Mouse (Mus musculus): ENCODE data around the gene Urb2. TPM values are rescaled to one million over a fixed set of nuclear protein-coding genes. Genes with fewer than 3 reads are reported as not detected.
A peak's percentile ranks its signal among the peaks of the same experiment; 100 is the strongest.
"Not testable (repeated sequence)": the region's sequence is repeated elsewhere in the genome, so short reads cannot be mapped to it uniquely, and the experiment has no call there.

Gene Urb2
- polyA plus RNA-seq, 1 experiment from 2014 or later = 6.3 TPM

- H3K4me2 ChIP-seq (ENCODE audit: low read depth, low read length) = no peak overlapping the region
- 63% methylated on average over 6 of the region's 6 CpGs for WGBS
- H3K9ac ChIP-seq (replicated peaks; ENCODE audit: low read depth, low read length) = no peak overlapping the region
- no peak overlapping the region for H3K27ac ChIP-seq (ENCODE audit: low read depth, low read length)
- H3K27me3 ChIP-seq (ENCODE audit: control insufficient read depth, insufficient read depth, low read length) = no peaks in the 10 kb centered on the region
- H3K4me3 ChIP-seq (ENCODE audit: low read depth, low read length) = no peak overlapping the region
- no peak for ATAC-seq (ENCODE audit: low read depth)
- H3K4me1 ChIP-seq (ENCODE audit: control insufficient read depth, insufficient read depth, low read length) = no peaks in the 10 kb centered on the region
- no peaks in the 10 kb centered on the region for H3K9me3 ChIP-seq (ENCODE audit: control insufficient read depth, low read length)
- H3K36me3 ChIP-seq (ENCODE audit: control insufficient read depth, insufficient read depth, low read length) = peaks cover 46% of the 10 kb centered on the region
Measured at GRCm38 (mm10) chr8:124007829-124008228, 13.5 kb upstream of the Urb2 start.

DNA sequence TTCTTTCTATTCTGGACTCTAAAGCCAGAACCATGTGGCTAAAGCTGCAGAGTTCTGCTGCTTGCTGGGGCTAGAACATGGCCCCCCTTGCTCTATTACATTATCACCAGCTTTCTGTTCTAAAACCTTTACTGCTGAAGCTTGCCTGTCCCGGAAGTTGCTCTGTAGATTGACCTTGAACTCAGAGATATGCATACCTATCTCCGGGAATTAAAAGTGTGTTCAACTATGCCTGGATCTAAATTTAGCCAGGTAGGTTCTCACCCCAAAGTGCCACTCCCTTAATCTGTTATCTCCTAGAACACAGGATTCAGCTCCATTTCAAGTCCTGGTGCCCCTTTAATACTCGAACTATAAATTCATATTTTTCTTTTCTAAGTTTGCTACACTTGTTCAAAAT, 9.7 kb upstream of the Urb2 start:
- no peak overlapping the region for H3K4me3 ChIP-seq (ENCODE audit: low read depth, low read length)
- ATAC-seq (ENCODE audit: low read depth) = no peak
- peaks cover 25% of the 10 kb centered on the region for H3K36me3 ChIP-seq (ENCODE audit: control insufficient read depth, insufficient read depth, low read length)
- H3K27me3 ChIP-seq (ENCODE audit: control insufficient read depth, insufficient read depth, low read length) = no peaks in the 10 kb centered on the region
- WGBS = 93% methylated on average over 3 of the region's 3 CpGs
- H3K27ac ChIP-seq (ENCODE audit: low read depth, low read length) = no peak overlapping the region
- H3K4me2 ChIP-seq (ENCODE audit: low read depth, low read length) = no peak overlapping the region
- no peak overlapping the region for H3K9ac ChIP-seq (replicated peaks; ENCODE audit: low read depth, low read length)
- no peaks in the 10 kb centered on the region for H3K9me3 ChIP-seq (ENCODE audit: control insufficient read depth, low read length)
- no peaks in the 10 kb centered on the region for H3K4me1 ChIP-seq (ENCODE audit: control insufficient read depth, insufficient read depth, low read length)

- no peak overlapping the region for H3K9ac ChIP-seq (replicated peaks; ENCODE audit: low read depth, low read length)
- no peaks in the 10 kb centered on the region for H3K27me3 ChIP-seq (ENCODE audit: control insufficient read depth, insufficient read depth, low read length)
- peaks cover 20% of the 10 kb centered on the region for H3K36me3 ChIP-seq (ENCODE audit: control insufficient read depth, insufficient read depth, low read length)
- H3K4me2 ChIP-seq (ENCODE audit: low read depth, low read length) = no peak overlapping the region
- no peak overlapping the region for H3K27ac ChIP-seq (ENCODE audit: low read depth, low read length)
- H3K4me3 ChIP-seq (ENCODE audit: low read depth, low read length) = no peak overlapping the region
- no peaks in the 10 kb centered on the region for H3K9me3 ChIP-seq (ENCODE audit: control insufficient read depth, low read length)
- H3K4me1 ChIP-seq (ENCODE audit: control insufficient read depth, insufficient read depth, low read length) = no peaks in the 10 kb centered on the region
- ATAC-seq (ENCODE audit: low read depth) = no peak
- WGBS = 93% methylated on average over 3 of the region's 3 CpGs
Measured at GRCm38 (mm10) chr8:124011989-124012586, 9.2 kb upstream of the Urb2 start.

DNA sequence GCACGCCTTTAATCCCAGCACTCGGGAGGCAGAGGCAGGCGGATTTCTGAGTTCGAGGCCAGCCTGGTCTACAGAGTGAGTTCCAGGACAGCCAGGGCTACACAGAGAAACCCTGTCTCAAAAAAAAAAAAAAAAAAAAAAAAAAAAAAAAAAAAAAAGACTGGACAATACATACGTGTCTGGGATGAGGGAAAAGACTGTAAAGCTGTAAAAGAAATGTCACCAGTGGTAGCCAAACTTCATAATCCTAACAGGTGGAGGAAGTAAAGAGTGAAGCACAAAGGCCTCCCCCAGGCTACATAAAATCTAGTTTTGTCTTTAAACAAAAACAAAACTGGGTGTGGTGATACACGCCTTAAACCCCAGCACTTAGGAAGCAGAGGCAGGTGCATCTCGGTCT, 7.0 kb upstream of the Urb2 start:
- not testable (repeated sequence) for H3K4me2 ChIP-seq (ENCODE audit: low read depth, low read length); H3K27me3 ChIP-seq (ENCODE audit: control insufficient read depth, insufficient read depth, low read length); H3K36me3 ChIP-seq (ENCODE audit: control insufficient read depth, insufficient read depth, low read length); ATAC-seq (ENCODE audit: low read depth); H3K4me1 ChIP-seq (ENCODE audit: control insufficient read depth, insufficient read depth, low read length); H3K4me3 ChIP-seq (ENCODE audit: low read depth, low read length); H3K27ac ChIP-seq (ENCODE audit: low read depth, low read length); H3K9ac ChIP-seq (replicated peaks; ENCODE audit: low read depth, low read length); H3K9me3 ChIP-seq (ENCODE audit: control insufficient read depth, low read length)
- WGBS = 97% methylated on average over 7 of the region's 7 CpGs

DNA sequence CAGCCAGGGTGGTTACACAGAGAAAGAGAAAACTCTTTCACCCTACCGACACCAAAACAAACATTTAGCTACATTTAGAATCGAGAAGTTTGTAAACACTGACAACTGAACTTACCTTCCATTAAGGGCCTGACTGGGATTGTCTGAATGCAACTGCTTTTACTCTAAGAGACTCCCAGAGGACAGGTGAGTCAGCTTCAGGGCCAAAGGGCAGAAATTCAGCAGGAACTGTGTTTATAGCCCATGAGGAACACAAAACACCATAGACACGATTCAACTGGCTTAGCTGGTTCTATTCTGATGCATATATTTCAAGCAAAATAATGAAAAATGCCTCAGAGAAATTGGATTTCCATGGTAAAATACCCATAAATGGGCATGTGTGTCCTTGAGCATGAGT, 6.6 kb upstream of the Urb2 start:
- ATAC-seq (ENCODE audit: low read depth) = no peak
- no peak overlapping the region for H3K4me2 ChIP-seq (ENCODE audit: low read depth, low read length)
- no peak overlapping the region for H3K9ac ChIP-seq (replicated peaks; ENCODE audit: low read depth, low read length)
- no peak overlapping the region for H3K27ac ChIP-seq (ENCODE audit: low read depth, low read length)
- H3K9me3 ChIP-seq (ENCODE audit: control insufficient read depth, low read length) = no peaks in the 10 kb centered on the region
- no peaks in the 10 kb centered on the region for H3K27me3 ChIP-seq (ENCODE audit: control insufficient read depth, insufficient read depth, low read length)
- no peaks in the 10 kb centered on the region for H3K36me3 ChIP-seq (ENCODE audit: control insufficient read depth, insufficient read depth, low read length)
- H3K4me3 ChIP-seq (ENCODE audit: low read depth, low read length) = no peak overlapping the region
- H3K4me1 ChIP-seq (ENCODE audit: control insufficient read depth, insufficient read depth, low read length) = peaks cover 8% of the 10 kb centered on the region; the same call in 1 of the 2 replicates
- WGBS = 81% methylated on average over 3 of the region's 3 CpGs

DNA sequence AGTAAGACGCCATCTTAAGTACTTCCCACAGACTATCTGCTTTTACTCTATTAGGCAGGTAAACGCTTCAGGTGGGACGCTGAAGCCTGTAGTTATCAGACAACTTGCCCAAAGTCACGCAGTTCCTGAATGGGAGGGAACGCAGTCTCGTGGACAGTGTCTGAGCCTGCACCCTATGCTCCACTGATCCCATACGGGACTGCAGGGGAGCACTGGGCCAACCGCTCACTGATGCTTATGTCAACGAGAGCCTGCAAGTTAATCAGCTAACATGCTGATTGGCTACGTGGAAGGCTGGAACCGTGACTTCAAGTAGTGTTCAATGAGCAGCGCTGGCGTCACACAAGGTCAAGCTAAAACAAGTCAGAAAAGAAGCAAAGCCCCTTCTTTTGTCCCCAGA, 1.5 kb upstream of the Urb2 start:
- peak overlapping the region; percentile 75 for H3K4me3 ChIP-seq (ENCODE audit: low read depth, low read length)
- H3K9ac ChIP-seq (replicated peaks; ENCODE audit: low read depth, low read length) = no peak overlapping the region
- H3K4me1 ChIP-seq (ENCODE audit: control insufficient read depth, insufficient read depth, low read length) = peaks cover 19% of the 10 kb centered on the region
- no peak overlapping the region for H3K27ac ChIP-seq (ENCODE audit: low read depth, low read length)
- 0 out of 2 replicates have a peak, but pooled peaks cover 6% of the 10 kb centered on the region for H3K36me3 ChIP-seq (ENCODE audit: control insufficient read depth, insufficient read depth, low read length)
- no peaks in the 10 kb centered on the region for H3K27me3 ChIP-seq (ENCODE audit: control insufficient read depth, insufficient read depth, low read length)
- no peak for ATAC-seq (ENCODE audit: low read depth)
- WGBS = 44% methylated on average over 13 of the region's 13 CpGs
- peak overlapping the region; percentile 64 for H3K4me2 ChIP-seq (ENCODE audit: low read depth, low read length)
- no peaks in the 10 kb centered on the region for H3K9me3 ChIP-seq (ENCODE audit: control insufficient read depth, low read length)

- Histone ChIP-seq H3K36me3 (ENCODE audit: control insufficient read depth, insufficient read depth, low read length) (0 out of 2 replicates have a peak, but pooled peaks cover 6% of the 10 kb centered on the region), H3K9ac (replicated peaks; ENCODE audit: low read depth, low read length) (peak overlapping the region; percentile 55), H3K27me3 (ENCODE audit: control insufficient read depth, insufficient read depth, low read length) (no peaks in the 10 kb centered on the region), H3K4me3 (ENCODE audit: low read depth, low read length) (peak overlapping the region; percentile 75), H3K27ac (ENCODE audit: low read depth, low read length) (peak overlapping the region; percentile 92), H3K4me1 (ENCODE audit: control insufficient read depth, insufficient read depth, low read length) (peaks cover 19% of the 10 kb centered on the region), H3K9me3 (ENCODE audit: control insufficient read depth, low read length) (no peaks in the 10 kb centered on the region), H3K4me2 (ENCODE audit: low read depth, low read length) (peak overlapping the region; percentile 64)
- ATAC-seq (ENCODE audit: low read depth) = peak; percentile 92
- under 1% methylated on average over 38 of the region's 87 CpGs for WGBS
Measured at GRCm38 (mm10) chr8:124020439-124021236, 670 bp upstream of the Urb2 start.

DNA sequence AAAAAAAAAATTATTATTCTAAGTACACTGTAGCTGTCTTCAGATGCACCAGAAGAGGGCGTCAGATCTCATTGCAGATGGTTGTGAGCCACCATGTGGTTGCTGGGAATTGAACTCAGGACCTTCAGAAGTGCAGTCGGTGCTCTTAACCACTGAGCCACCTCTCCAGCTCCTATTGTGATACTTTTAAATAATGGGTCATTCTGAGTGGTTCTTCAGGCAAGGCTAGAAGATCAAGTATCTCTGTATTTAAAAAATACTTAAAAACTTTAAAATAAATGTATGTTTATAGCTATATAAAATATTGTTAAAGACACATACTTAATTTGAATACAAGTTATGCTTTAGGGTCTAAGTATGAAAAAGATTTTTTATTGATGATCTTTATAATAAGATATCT, 5.0 kb downstream of the Urb2 start:
- ATAC-seq (ENCODE audit: low read depth); H3K9ac ChIP-seq (replicated peaks; ENCODE audit: low read depth, low read length); H3K4me2 ChIP-seq (ENCODE audit: low read depth, low read length); H3K27me3 ChIP-seq (ENCODE audit: control insufficient read depth, insufficient read depth, low read length); H3K27ac ChIP-seq (ENCODE audit: low read depth, low read length); H3K9me3 ChIP-seq (ENCODE audit: control insufficient read depth, low read length); H3K4me3 ChIP-seq (ENCODE audit: low read depth, low read length); H3K4me1 ChIP-seq (ENCODE audit: control insufficient read depth, insufficient read depth, low read length): not testable (repeated sequence)
- peaks cover 42% of the 10 kb centered on the region for H3K36me3 ChIP-seq (ENCODE audit: control insufficient read depth, insufficient read depth, low read length)
- WGBS = 82% methylated on average over 2 of the region's 2 CpGs

- WGBS = 93% methylated on average over 6 of the region's 6 CpGs
- H3K4me1 ChIP-seq (ENCODE audit: control insufficient read depth, insufficient read depth, low read length) = no peaks in the 10 kb centered on the region
- H3K4me3 ChIP-seq (ENCODE audit: low read depth, low read length) = no peak overlapping the region
- peaks cover 46% of the 10 kb centered on the region for H3K36me3 ChIP-seq (ENCODE audit: control insufficient read depth, insufficient read depth, low read length)
- no peaks in the 10 kb centered on the region for H3K9me3 ChIP-seq (ENCODE audit: control insufficient read depth, low read length)
- H3K27me3 ChIP-seq (ENCODE audit: control insufficient read depth, insufficient read depth, low read length) = no peaks in the 10 kb centered on the region
- no peak for ATAC-seq (ENCODE audit: low read depth)
- no peak overlapping the region for H3K4me2 ChIP-seq (ENCODE audit: low read depth, low read length)
- no peak overlapping the region for H3K9ac ChIP-seq (replicated peaks; ENCODE audit: low read depth, low read length)
- H3K27ac ChIP-seq (ENCODE audit: low read depth, low read length) = no peak overlapping the region
Measured at GRCm38 (mm10) chr8:124027831-124028230, 6.5 kb downstream of the Urb2 start.
